Mouse (Mus musculus): Measurements from ENCODE around the gene Gm21969.

Gene Gm21969

GRCm38 (mm10) chr4:139669847-139670246 lies 66.9 kb downstream of the Gm21969 start:
- peak; percentile 41 for DNase-seq

GRCm38 (mm10) chr4:139675696-139676095 lies 72.7 kb downstream of the Gm21969 start:
- DNase-seq = no peak

- DNase-seq = no peak
These were observed 81.0 kb downstream of the Gm21969 start for GRCm38 (mm10) chr4:139683728-139684638.

GRCm38 (mm10) chr4:139684639-139685017 lies 81.6 kb downstream of the Gm21969 start:
- DNase-seq = peak; percentile 81

GRCm38 (mm10) chr4:139688058-139688457 lies 85.1 kb downstream of the Gm21969 start:
- DNase-seq = no peak

GRCm38 (mm10) chr4:139689627-139690269 lies 86.8 kb downstream of the Gm21969 start:
- DNase-seq = no peak

- no peak for DNase-seq
These were observed 90.3 kb downstream of the Gm21969 start for GRCm38 (mm10) chr4:139693315-139693714.

GRCm38 (mm10) chr4:139697755-139698154 lies 94.8 kb downstream of the Gm21969 start:
- no peak for DNase-seq

- no peak for DNase-seq
These were observed 95.6 kb downstream of the Gm21969 start for GRCm38 (mm10) chr4:139698602-139699001.

- no peak for DNase-seq
These were observed 99.9 kb downstream of the Gm21969 start for GRCm38 (mm10) chr4:139702914-139703313.

- DNase-seq = no peak
These were observed 100.5 kb downstream of the Gm21969 start for GRCm38 (mm10) chr4:139703468-139703867.

GRCm38 (mm10) chr4:139705986-139706385 lies 103.0 kb downstream of the Gm21969 start:
- DNase-seq = no peak

- no peak for DNase-seq
These were observed 107.7 kb downstream of the Gm21969 start for GRCm38 (mm10) chr4:139710467-139711334.
